Mouse (Mus musculus): ENCODE measurements around the gene Adgrl1. TPM values are rescaled to one million over a fixed set of nuclear protein-coding genes. Genes with fewer than 3 reads are reported as not detected.

Adgrl1 gene
- polyA plus RNA-seq, 1 experiment from 2014 or later, result 67.2 TPM

- ATAC-seq (replicated peaks), result no peak
- 90% methylated on average over 7 of the region's 7 CpGs for WGBS
- no peak overlapping the region for H3K4me3 ChIP-seq
- H3K27me3 ChIP-seq (replicated peaks), result no peaks in the 10 kb centered on the region
- H3K9ac ChIP-seq, result no peak overlapping the region
- H3K36me3 ChIP-seq (replicated peaks), result peaks cover 61% of the 10 kb centered on the region
- H3K9me3 ChIP-seq, result no peaks in the 10 kb centered on the region
- H3K4me1 ChIP-seq, result no peaks in the 10 kb centered on the region
- H3K27ac ChIP-seq, result no peak overlapping the region
- no peak overlapping the region for H3K4me2 ChIP-seq
Measured at GRCm38 (mm10) chr8:83937645-83938044, 37.7 kb downstream of the Adgrl1 start.

- 94% methylated on average over 15 of the region's 15 CpGs for WGBS
- no peaks in the 10 kb centered on the region for H3K9me3 ChIP-seq
- H3K4me2 ChIP-seq, result no peak overlapping the region
- H3K4me3 ChIP-seq, result no peak overlapping the region
- no peak overlapping the region for H3K9ac ChIP-seq
- ATAC-seq (replicated peaks), result no peak
- no peak overlapping the region for H3K27ac ChIP-seq
- H3K36me3 ChIP-seq (replicated peaks), result peaks cover 54% of the 10 kb centered on the region
- H3K4me1 ChIP-seq, result no peaks in the 10 kb centered on the region
- H3K27me3 ChIP-seq (replicated peaks), result no peaks in the 10 kb centered on the region
Measured at GRCm38 (mm10) chr8:83938330-83938729, 38.4 kb downstream of the Adgrl1 start.

- Histone ChIP-seq H3K4me1 (no peaks in the 10 kb centered on the region), H3K4me2 (no peak overlapping the region), H3K27me3 (replicated peaks) (no peaks in the 10 kb centered on the region), H3K9me3 (no peaks in the 10 kb centered on the region), H3K27ac (no peak overlapping the region), H3K4me3 (no peak overlapping the region), H3K9ac (no peak overlapping the region), H3K36me3 (replicated peaks) (peaks cover 32% of the 10 kb centered on the region)
- ATAC-seq (replicated peaks), result no peak
- whole genome bisulfite sequencing, result 81% methylated on average over 6 of the region's 6 CpGs
Measured at GRCm38 (mm10) chr8:83941066-83941677, 41.3 kb downstream of the Adgrl1 start.

GRCm38 (mm10) chr8:83942446-83942845 is 42.5 kb downstream of the Adgrl1 start:
- WGBS, result 83% methylated on average over 1 of the region's 1 CpGs
- H3K9ac ChIP-seq, result no peak overlapping the region

GRCm38 (mm10) chr8:83945540-83945939 is 45.6 kb downstream of the Adgrl1 start:
- Histone ChIP-seq H3K36me3 (replicated peaks) (no peaks in the 10 kb centered on the region), H3K27ac (no peak overlapping the region), H3K4me3 (no peak overlapping the region), H3K27me3 (replicated peaks) (no peaks in the 10 kb centered on the region), H3K4me2 (no peak overlapping the region), H3K4me1 (no peaks in the 10 kb centered on the region), H3K9ac (no peak overlapping the region), H3K9me3 (no peaks in the 10 kb centered on the region)
- WGBS, result 71% methylated on average over 3 of the region's 3 CpGs
- no peak for ATAC-seq (replicated peaks)

More at GRCm38 (mm10) chr8:83942446-83942845, 42.5 kb downstream of the Adgrl1 start:
- Histone ChIP-seq H3K9me3 (no peaks in the 10 kb centered on the region), H3K27ac (no peak overlapping the region), H3K4me3 (no peak overlapping the region), H3K27me3 (replicated peaks) (no peaks in the 10 kb centered on the region), H3K4me2 (no peak overlapping the region), H3K36me3 (replicated peaks) (peaks cover 19% of the 10 kb centered on the region; the same call in 1 of the 2 replicates), H3K4me1 (no peaks in the 10 kb centered on the region)
- ATAC-seq (replicated peaks), result no peak

GRCm38 (mm10) chr8:83954749-83955105 is 54.8 kb downstream of the Adgrl1 start:
- H3K27me3 ChIP-seq (replicated peaks), result no peaks in the 10 kb centered on the region
- WGBS, result 0% methylated on average over 14 of the region's 14 CpGs
- H3K4me1 ChIP-seq, result peaks cover 15% of the 10 kb centered on the region
- H3K4me3 ChIP-seq, result peak overlapping the region; percentile 51
- H3K9ac ChIP-seq, result peak overlapping the region; percentile 57
- H3K9me3 ChIP-seq, result no peaks in the 10 kb centered on the region
- peak overlapping the region; percentile 78 for H3K27ac ChIP-seq
- no peaks in the 10 kb centered on the region for H3K36me3 ChIP-seq (replicated peaks)
- no peak for ATAC-seq (replicated peaks)
- H3K4me2 ChIP-seq, result peak overlapping the region; percentile 86

- peak within 1 kb of the TSS; percentile 57 for H3K9ac ChIP-seq
- under 1% methylated on average over 75 of the region's 75 CpGs for WGBS
- H3K4me2 ChIP-seq, result peak within 1 kb of the TSS; percentile 86
- no peaks in the 10 kb centered on the region for H3K27me3 ChIP-seq (replicated peaks)
- no peaks in the 10 kb centered on the region for H3K9me3 ChIP-seq
- ATAC-seq (replicated peaks), result peak; percentile 99
- peak within 1 kb of the TSS; percentile 51 for H3K4me3 ChIP-seq
- peaks cover 15% of the 10 kb centered on the region for H3K4me1 ChIP-seq
- peak within 1 kb of the TSS; percentile 78 for H3K27ac ChIP-seq
- H3K36me3 ChIP-seq (replicated peaks), result no peaks in the 10 kb centered on the region
Measured at GRCm38 (mm10) chr8:83955106-83955957, 55.4 kb downstream of the Adgrl1 start, which contains the start of the genes Gm10644 and Asf1b. TSS of gene Gm10644 (minus strand) at chr8:83955205. TSS of gene Asf1b (plus strand) at chr8:83955507.

GRCm38 (mm10) chr8:83955958-83956218 is 56.0 kb downstream of the Adgrl1 start:
- WGBS, result 2% methylated on average over 15 of the region's 15 CpGs
- no peak overlapping the region for H3K27ac ChIP-seq
- no peak for ATAC-seq (replicated peaks)
- H3K4me3 ChIP-seq, result peak overlapping the region; percentile 51
- no peaks in the 10 kb centered on the region for H3K36me3 ChIP-seq (replicated peaks)
- H3K9me3 ChIP-seq, result no peaks in the 10 kb centered on the region
- H3K27me3 ChIP-seq (replicated peaks), result no peaks in the 10 kb centered on the region
- H3K9ac ChIP-seq, result no peak overlapping the region
- peaks cover 15% of the 10 kb centered on the region for H3K4me1 ChIP-seq
- H3K4me2 ChIP-seq, result peak overlapping the region; percentile 86

GRCm38 (mm10) chr8:83956789-83957188 is 56.9 kb downstream of the Adgrl1 start:
- WGBS, result 6% methylated on average over 1 of the region's 1 CpGs
- no peak overlapping the region for H3K27ac ChIP-seq
- no peak for ATAC-seq (replicated peaks)
- peaks cover 15% of the 10 kb centered on the region for H3K4me1 ChIP-seq
- no peak overlapping the region for H3K9ac ChIP-seq
- H3K4me3 ChIP-seq, result no peak overlapping the region
- no peaks in the 10 kb centered on the region for H3K27me3 ChIP-seq (replicated peaks)
- H3K36me3 ChIP-seq (replicated peaks), result no peaks in the 10 kb centered on the region
- no peaks in the 10 kb centered on the region for H3K9me3 ChIP-seq
- H3K4me2 ChIP-seq, result peak overlapping the region; percentile 86; the same call in 1 of the 2 replicates

- H3K9ac ChIP-seq, result no peak overlapping the region
- no peak overlapping the region for H3K4me3 ChIP-seq
- WGBS, result 91% methylated on average over 5 of the region's 5 CpGs
- no peaks in the 10 kb centered on the region for H3K36me3 ChIP-seq (replicated peaks)
- no peaks in the 10 kb centered on the region for H3K4me1 ChIP-seq
- H3K9me3 ChIP-seq, result no peaks in the 10 kb centered on the region
- no peak overlapping the region for H3K27ac ChIP-seq
- no peaks in the 10 kb centered on the region for H3K27me3 ChIP-seq (replicated peaks)
- no peak for ATAC-seq (replicated peaks)
- H3K4me2 ChIP-seq, result no peak overlapping the region
Measured at GRCm38 (mm10) chr8:83964015-83964765, 64.3 kb downstream of the Adgrl1 start.

- no peak overlapping the region for H3K9ac ChIP-seq
- H3K4me2 ChIP-seq, result no peak overlapping the region
- no peaks in the 10 kb centered on the region for H3K36me3 ChIP-seq (replicated peaks)
- H3K9me3 ChIP-seq, result no peaks in the 10 kb centered on the region
- no peaks in the 10 kb centered on the region for H3K27me3 ChIP-seq (replicated peaks)
- no peak for ATAC-seq (replicated peaks)
- H3K4me3 ChIP-seq, result no peak overlapping the region
- no peak overlapping the region for H3K27ac ChIP-seq
- WGBS, result 95% methylated on average over 7 of the region's 7 CpGs
- peaks cover 6% of the 10 kb centered on the region for H3K4me1 ChIP-seq
Measured at GRCm38 (mm10) chr8:83967701-83968100, 67.8 kb downstream of the Adgrl1 start.

- WGBS, result 89% methylated on average over 4 of the region's 4 CpGs
- ATAC-seq (replicated peaks), result no peak
- H3K27me3 ChIP-seq (replicated peaks), result no peaks in the 10 kb centered on the region
- no peak overlapping the region for H3K4me2 ChIP-seq
- no peaks in the 10 kb centered on the region for H3K9me3 ChIP-seq
- no peak overlapping the region for H3K27ac ChIP-seq
- no peak overlapping the region for H3K4me3 ChIP-seq
- peaks cover 23% of the 10 kb centered on the region for H3K4me1 ChIP-seq
- H3K9ac ChIP-seq, result no peak overlapping the region
- H3K36me3 ChIP-seq (replicated peaks), result no peaks in the 10 kb centered on the region
Measured at GRCm38 (mm10) chr8:83971121-83971520, 71.2 kb downstream of the Adgrl1 start.

Measured in midbrain, embryonic 15.5 days (tissue).